Mouse (Mus musculus) brain, embryonic 14.5 days (tissue): ENCODE measurements around the gene Erfe. TPM values are rescaled to one million over a fixed set of nuclear protein-coding genes. Genes with fewer than 3 reads are reported as not detected.

Experiments
- DNase-seq: peaks from one replicate; pipeline ENCODE4 v3.0.0-alpha.2; 2011; ENCODE audit warnings: low read depth
- CTCF ChIP-seq: fragments of 200-500 bp; IDR thresholded peaks from 2 replicates; pipeline ENCODE4 v1.5.1; 2012; ENCODE audit warnings: inconsistent platforms, mild to moderate bottlenecking, moderate library complexity, borderline replicate concordance; ENCODE audit not compliant: insufficient read depth, insufficient read length; ENCODE audit errors: extremely low read depth
- POLR2A ChIP-seq: fragments of 200-500 bp; IDR thresholded peaks from 2 replicates; pipeline ENCODE4 v1.6.1; 2012; ENCODE audit warnings: mild to moderate bottlenecking, inconsistent platforms, borderline replicate concordance; ENCODE audit not compliant: poor library complexity, insufficient read depth, insufficient read length, severe bottlenecking; ENCODE audit errors: extremely low read depth
- polyA plus RNA-seq: library from polyadenylated mRNA; depleted of rRNA; stranded (reverse); fragments of >200 nt; gene quantifications from 2 replicates; pipeline ENCODE4 v1.2.3, GENCODE M21; 2012; rRNA removed

Erfe gene
- 0.26 and 0.40 TPM in 2 replicates for polyA plus RNA-seq

GRCm38 (mm10) chr1:91366215-91367108 is at the start of gene Erfe:
TSS of gene Erfe (plus strand) at chr1:91366430.
- DNase-seq, result peak; percentile 56
- TF ChIP-seq POLR2A (no peak), CTCF (peak; percentile 69)

DNA sequence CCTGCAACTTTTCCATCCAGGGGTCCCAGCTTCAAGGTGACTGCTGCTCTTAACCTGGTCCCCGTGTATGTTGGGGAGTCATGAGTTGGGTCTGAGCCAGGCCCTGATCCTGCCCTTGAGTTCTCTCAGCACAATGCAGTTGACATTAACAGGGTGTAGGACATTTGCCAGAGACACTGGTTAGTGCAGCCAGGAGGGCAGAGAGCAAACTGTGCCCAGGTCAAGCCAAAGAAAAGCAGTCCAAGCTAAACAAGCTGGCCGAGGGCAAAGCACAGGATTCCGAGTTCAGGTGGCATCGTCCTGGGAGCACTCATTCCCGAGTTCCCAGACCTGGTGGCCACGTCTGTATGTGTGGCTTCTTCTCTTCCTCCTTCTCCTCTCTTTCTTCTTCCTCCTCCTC is 48.6 kb upstream of the Erfe start:
- TF ChIP-seq CTCF, result no peak
- DNase-seq, result no peak

DNA sequence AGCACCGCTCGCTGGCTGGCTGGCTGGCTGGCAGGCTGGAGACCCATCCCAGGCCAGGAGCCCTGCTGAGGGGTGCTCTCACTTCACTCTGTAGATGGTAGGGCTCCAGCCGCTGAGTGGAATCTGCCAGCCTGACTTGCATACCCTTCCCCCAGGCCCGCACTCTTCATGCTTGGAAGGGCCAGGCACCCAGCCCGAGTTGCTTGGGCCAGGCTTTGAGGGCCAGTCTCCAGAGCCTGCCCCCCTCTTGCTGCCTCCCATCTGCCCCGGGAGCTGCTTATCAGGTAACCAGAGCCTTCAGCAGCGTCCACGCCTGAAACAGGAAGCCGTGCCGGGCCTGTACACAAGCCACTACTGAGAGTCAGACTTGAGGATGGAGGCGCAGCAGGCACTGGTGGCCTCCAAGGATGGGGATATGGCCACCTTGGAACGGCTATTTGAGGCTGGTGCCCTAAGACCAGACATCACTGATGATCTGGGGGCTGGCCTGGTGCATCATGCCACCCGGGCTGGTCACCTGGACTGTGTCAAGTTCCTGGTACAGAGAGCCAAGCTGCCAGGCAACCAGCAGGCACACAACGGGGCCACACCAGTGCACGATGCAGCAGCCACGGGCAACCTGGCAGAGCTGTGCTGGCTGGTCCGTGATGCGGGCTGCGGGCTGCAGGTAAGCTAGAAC is 44.3 kb upstream of the Erfe start, which contains the start of gene Espnl:
Gene Espnl, plus strand, starts transcription at position 316 of the 679 bp plus-strand sequence.
- TF ChIP-seq POLR2A (no peak), CTCF (no peak)
- DNase-seq, result no peak

- TF ChIP-seq CTCF (no peak), POLR2A (no peak)
- DNase-seq, result no peak
Measured at GRCm38 (mm10) chr1:91324646-91325045, 41.6 kb upstream of the Erfe start.

DNA sequence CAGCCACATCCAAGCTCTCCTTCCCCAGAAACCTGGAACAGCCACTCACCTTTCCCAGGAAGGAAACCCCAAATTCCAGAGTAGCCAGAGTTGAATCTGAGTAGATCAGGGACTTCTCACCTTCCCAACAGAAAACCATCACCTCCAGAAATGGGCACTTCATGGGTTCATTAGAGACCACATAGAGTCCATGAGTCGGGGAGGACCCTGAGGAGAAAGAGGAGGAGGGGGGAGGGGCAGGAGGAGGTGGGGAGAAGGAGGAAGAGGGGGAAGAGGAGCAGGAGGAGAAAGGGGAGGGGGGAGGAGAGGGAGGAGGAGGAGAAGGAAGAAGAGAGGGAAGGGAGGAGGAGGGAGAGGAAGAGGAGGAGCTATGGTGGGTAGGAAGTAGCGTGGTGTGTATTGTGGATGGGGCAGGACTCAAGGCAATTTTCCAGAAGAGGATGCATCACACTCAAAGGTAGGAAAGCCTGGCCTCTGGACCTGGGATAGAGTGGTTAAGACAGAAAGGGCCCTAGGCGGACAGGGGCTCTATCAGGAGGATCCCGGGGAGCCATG is 40.7 kb upstream of the Erfe start:
- no peak for DNase-seq
- no peak for TF ChIP-seq POLR2A
- no peak for TF ChIP-seq CTCF

GRCm38 (mm10) chr1:91332102-91332501 is 34.1 kb upstream of the Erfe start:
- TF ChIP-seq POLR2A, result no peak
- no peak for TF ChIP-seq CTCF
- DNase-seq, result no peak

GRCm38 (mm10) chr1:91333582-91333981 is 32.6 kb upstream of the Erfe start:
- TF ChIP-seq POLR2A, result no peak
- no peak for TF ChIP-seq CTCF
- no peak for DNase-seq

- DNase-seq, result no peak
Measured at GRCm38 (mm10) chr1:91337355-91337754, 28.9 kb upstream of the Erfe start.

GRCm38 (mm10) chr1:91344001-91344400 is 22.2 kb upstream of the Erfe start:
- peak; percentile 12 for DNase-seq
- no peak for TF ChIP-seq CTCF
- TF ChIP-seq POLR2A, result no peak

More at GRCm38 (mm10) chr1:91337355-91337754, 28.9 kb upstream of the Erfe start:
- no peak for TF ChIP-seq POLR2A
- no peak for TF ChIP-seq CTCF

DNA sequence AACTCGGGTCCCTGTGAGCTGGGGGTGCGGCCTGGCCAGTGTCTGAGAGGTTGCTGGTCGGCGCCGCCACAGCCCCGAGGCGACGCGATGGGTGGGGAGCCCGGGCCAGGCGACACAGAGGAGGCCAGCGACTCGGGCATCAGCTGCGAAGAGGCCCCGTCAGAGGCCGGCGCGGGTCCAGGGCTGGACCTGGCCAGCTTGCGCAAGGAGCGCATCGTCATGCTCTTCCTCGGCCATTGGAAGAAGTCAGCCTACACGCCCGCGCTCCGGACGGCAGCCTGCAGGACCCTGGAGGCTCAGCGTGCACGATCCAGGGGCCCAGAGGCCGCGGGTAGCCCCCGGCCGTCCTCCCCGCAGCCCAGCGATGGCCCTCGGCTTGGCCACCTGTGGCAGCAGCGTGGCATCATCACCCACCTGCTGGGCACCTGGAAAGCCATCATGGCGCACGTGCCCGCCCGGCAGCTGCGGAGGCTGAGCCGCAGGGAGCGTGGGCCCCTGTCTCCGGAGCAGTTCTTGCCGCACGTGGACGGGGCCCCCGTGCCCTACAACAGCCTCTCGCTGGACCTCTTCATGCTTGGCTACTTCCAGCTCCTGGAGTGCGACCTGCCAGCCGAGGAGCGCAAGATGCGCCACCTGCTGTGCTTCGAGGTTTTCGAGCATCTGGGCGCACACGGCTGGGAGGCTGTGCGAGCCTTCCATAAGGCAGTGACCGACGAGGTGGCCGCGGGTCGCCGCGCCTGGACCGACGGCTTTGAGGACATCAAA is 21.1 kb upstream of the Erfe start:
- DNase-seq, result peak; percentile 33

GRCm38 (mm10) chr1:91346892-91347291 is 19.3 kb upstream of the Erfe start:
- TF ChIP-seq POLR2A (no peak), CTCF (peak; percentile 92)
- DNase-seq, result peak; percentile 70

More for the DNA sequence above, 21.1 kb upstream of the Erfe start:
- TF ChIP-seq POLR2A (no peak), CTCF (no peak)
